Mouse (Mus musculus) heart, postnatal 0 days (tissue): ENCODE data around the gene Grid1.

Experiments used
- CTCF ChIP-seq: IDR thresholded peaks from 2 replicates; pipeline ENCODE4 v1.5.1; 2016; ENCODE audit warnings: antibody characterized with exemption, control low read depth, low read depth
- EP300 ChIP-seq: IDR thresholded peaks from 2 replicates; pipeline ENCODE4 v1.6.1; 2016; ENCODE audit warnings: antibody characterized with exemption, low read depth

GRCm38 (mm10) chr14:34891769-34892532 is 72.0 kb downstream of the Grid1 start:
- no peak for TF ChIP-seq CTCF
- TF ChIP-seq EP300: no peak
